Mouse (Mus musculus) limb, embryonic 14.5 days (tissue): ENCODE measurements around the gene Dus2. TPM values are rescaled to one million over a fixed set of nuclear protein-coding genes. Genes with fewer than 3 reads are reported as not detected.

Experiments
- ATAC-seq: fragments of 200-750 bp; cut with Nextera tagmentation; 2 replicates; pipeline ENCODE4 v1.8.0; 2017; ENCODE audit warnings: low read depth, moderate number of reproducible peaks, moderate TSS enrichment; ENCODE audit not compliant: low FRiP score
- DNase-seq: peaks from one replicate; pipeline ENCODE4 v3.0.0-alpha.2; 2015; ENCODE audit warnings: low spot score
- H3K27ac ChIP-seq: fragments of 300-500 bp; sonication (generic); replicated peaks from 2 replicates; pipeline ENCODE4 v1.5.1; 2014; ENCODE audit warnings: low read depth, mild to moderate bottlenecking, low read length, moderate library complexity, mixed read lengths
- H3K27me3 ChIP-seq: fragments of 300-500 bp; sonication (generic); 2 replicates; pipeline ENCODE4 v1.6.1; 2014; ENCODE audit warnings: low read length, mixed read lengths; ENCODE audit not compliant: control insufficient read depth, insufficient read depth
- H3K36me3 ChIP-seq: fragments of 300-500 bp; sonication (generic); 2 replicates; pipeline ENCODE4 v1.6.1; 2014; ENCODE audit warnings: mild to moderate bottlenecking, low read length, moderate library complexity, mixed read lengths; ENCODE audit not compliant: control insufficient read depth, insufficient read depth
- H3K4me1 ChIP-seq: fragments of 300-500 bp; sonication (generic); 2 replicates; pipeline ENCODE4 v1.6.1; 2014; ENCODE audit warnings: antibody characterized with exemption, low read length, mixed read lengths; ENCODE audit not compliant: control insufficient read depth, insufficient read depth
- H3K4me2 ChIP-seq: fragments of 300-500 bp; sonication (generic); replicated peaks from 2 replicates; pipeline ENCODE4 v1.6.1; 2014; ENCODE audit warnings: low read depth, mild to moderate bottlenecking, low read length, moderate library complexity; ENCODE audit not compliant: severe bottlenecking
- H3K4me3 ChIP-seq: fragments of 300-500 bp; sonication (generic); replicated peaks from 2 replicates; pipeline ENCODE4 v1.5.1; 2014; ENCODE audit warnings: low read length
- H3K9ac ChIP-seq: fragments of 300-500 bp; sonication (generic); 2 replicates; pipeline ENCODE4 v1.6.1; 2014; ENCODE audit warnings: mild to moderate bottlenecking, low read depth, low read length, moderate library complexity; ENCODE audit not compliant: severe bottlenecking
- H3K9me3 ChIP-seq: fragments of 300-500 bp; sonication (generic); 2 replicates; pipeline ENCODE4 v1.6.1; 2016; ENCODE audit warnings: low read length; ENCODE audit not compliant: control insufficient read depth
- POLR2A ChIP-seq: fragments of 200-500 bp; IDR thresholded peaks from 2 replicates; pipeline ENCODE4 v1.8.0; 2012; ENCODE audit warnings: inconsistent platforms, mild to moderate bottlenecking, moderate library complexity, borderline replicate concordance; ENCODE audit not compliant: insufficient read depth, insufficient read length; ENCODE audit errors: extremely low read depth
- WGBS: fragments of 180-500 bp; shearing (Covaris S2); extraction: QIAGEN DNeasy Blood & Tissue Kit; methylation state at CpG from one replicate; pipeline ENCODE4 v1.1.7; 2014; 5-methylcytosine and 5-hydroxymethylcytosine counted together
- polyA plus RNA-seq, 2 experiments: library from polyadenylated mRNA; depleted of rRNA in 1 of 2; stranded (reverse) in 1 of 2; unstranded in 1 of 2; fragments of >200 nt; fragmentation: Nextera tagmentation in 1 of 2; extraction: Ambion mirVana in 1 of 2; gene quantifications; 2 replicates each; pipeline versions ENCODE4 v1.2.1 to v1.2.3; 2012 to 2014

Gene Dus2
- polyA plus RNA-seq, 2 experiments, result 22.4 to 24.4 TPM

DNA sequence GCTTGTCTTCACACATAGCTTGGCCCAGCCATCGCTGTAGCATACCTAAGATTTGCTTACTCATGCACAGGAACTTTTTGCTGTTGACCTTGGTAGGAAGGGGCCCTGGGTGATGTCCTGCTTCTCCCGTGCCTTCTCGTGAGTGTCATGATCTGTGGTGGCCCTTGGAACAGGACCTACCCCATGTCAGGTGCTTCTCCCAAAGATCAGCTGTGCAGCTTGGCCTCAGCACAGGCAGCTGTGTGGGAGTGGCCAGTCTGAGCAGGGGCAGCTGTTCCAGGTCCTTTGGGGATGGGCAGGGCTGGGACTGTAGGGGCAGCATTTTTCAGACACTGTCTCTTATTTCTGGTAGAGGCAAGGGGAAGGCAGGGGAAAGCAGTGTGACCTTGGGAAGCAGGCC, 53.0 kb downstream of the Dus2 start:
- H3K27me3 ChIP-seq, result no peaks in the 10 kb centered on the region
- H3K9ac ChIP-seq, result no peak overlapping the region
- H3K4me2 ChIP-seq, result no peak overlapping the region
- no peak overlapping the region for H3K27ac ChIP-seq
- DNase-seq, result peak; percentile 49
- H3K4me1 ChIP-seq, result no peaks in the 10 kb centered on the region
- 78% methylated on average over 3 of the region's 3 CpGs for WGBS
- TF ChIP-seq POLR2A, result no peak
- H3K9me3 ChIP-seq, result no peaks in the 10 kb centered on the region
- peak; percentile 83 for ATAC-seq
- H3K4me3 ChIP-seq, result no peak overlapping the region
- H3K36me3 ChIP-seq, result peaks cover 15% of the 10 kb centered on the region

DNA sequence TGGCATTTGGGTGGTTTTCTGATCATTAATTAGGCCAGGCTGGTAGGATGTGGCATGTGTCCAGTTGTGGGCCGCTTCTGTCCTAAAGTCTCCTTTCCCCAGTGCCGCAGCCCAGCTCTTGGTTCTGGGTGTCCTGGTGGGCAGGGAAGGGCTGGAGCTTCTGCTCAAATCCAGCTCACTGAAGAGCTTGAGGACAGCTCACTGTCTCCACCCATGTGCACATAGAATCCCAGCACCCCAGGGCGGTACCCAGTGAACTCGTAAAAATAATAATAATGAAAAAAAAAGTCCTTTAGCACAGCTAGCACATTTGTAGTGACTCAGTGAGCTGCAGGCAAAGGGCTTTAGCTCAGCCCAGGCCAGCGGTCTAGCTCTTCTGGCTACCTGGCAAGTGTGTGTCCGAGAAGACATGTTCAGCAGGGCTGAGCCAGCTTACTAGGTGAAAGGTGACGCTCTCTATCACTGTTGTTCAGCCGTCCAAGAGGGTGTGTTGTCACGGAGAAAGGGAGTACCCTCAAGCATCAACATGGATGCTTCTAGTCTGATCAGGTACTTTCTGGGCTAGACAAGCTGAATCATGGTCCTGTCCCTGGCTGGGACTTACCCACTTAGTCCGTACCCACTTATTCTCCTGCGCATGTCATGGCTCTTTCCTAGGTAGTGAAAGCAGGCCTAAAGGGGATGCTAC, 55.9 kb downstream of the Dus2 start:
- 84% methylated on average over 11 of the region's 11 CpGs for WGBS
- DNase-seq, result no peak

DNA sequence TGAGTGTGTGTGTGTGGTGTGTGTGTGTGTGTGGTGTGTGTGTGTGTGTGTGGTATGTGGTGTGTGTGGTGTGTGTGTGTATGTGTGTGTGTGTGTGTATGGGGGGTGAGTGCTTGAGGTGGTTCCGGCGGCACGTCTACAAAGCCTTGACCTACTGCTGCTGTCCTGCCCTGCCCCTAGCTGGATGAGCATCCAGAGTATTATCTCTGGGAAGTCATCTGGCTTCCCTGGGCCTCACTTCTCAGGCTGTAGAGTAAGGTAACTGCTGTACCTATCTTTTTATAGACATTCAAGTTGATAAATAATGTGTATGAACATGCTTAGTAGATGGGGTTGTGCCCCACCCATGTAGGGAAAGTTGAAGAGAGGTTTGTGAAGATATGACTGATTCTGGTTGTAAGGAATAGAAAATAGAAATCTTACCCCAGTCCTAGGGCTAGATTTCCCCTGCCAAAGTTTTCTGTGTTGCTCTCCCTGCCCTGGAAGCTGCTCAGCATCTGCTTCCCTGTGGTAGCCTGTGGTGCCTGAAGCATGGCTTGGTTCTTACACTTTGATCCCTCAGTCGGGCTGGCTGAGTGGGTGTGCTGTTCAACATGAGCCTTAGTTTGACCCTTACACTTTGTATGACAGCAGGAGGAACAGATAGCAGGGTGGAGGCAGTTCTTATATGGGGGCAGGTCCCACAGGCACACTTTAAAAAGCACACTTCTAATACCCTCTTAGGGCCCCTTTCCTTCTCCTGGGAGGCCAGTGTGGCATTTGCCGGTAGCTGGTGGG, 56.9 kb downstream of the Dus2 start:
- no peaks in the 10 kb centered on the region for H3K27me3 ChIP-seq
- no peak overlapping the region for H3K4me2 ChIP-seq
- H3K4me3 ChIP-seq, result no peak overlapping the region
- no peak overlapping the region for H3K9ac ChIP-seq
- no peak for TF ChIP-seq POLR2A
- DNase-seq (no peak), ATAC-seq (no peak)
- peaks cover 28% of the 10 kb centered on the region for H3K36me3 ChIP-seq
- H3K27ac ChIP-seq, result no peak overlapping the region
- no peaks in the 10 kb centered on the region for H3K4me1 ChIP-seq
- WGBS, result 82% methylated on average over 5 of the region's 5 CpGs
- H3K9me3 ChIP-seq, result no peaks in the 10 kb centered on the region

More for the DNA sequence above, 55.9 kb downstream of the Dus2 start:
- H3K36me3 ChIP-seq, result peaks cover 21% of the 10 kb centered on the region
- no peaks in the 10 kb centered on the region for H3K9me3 ChIP-seq
- no peak overlapping the region for H3K4me2 ChIP-seq
- ATAC-seq, result no peak
- H3K27ac ChIP-seq, result no peak overlapping the region
- no peaks in the 10 kb centered on the region for H3K4me1 ChIP-seq
- H3K9ac ChIP-seq, result no peak overlapping the region
- no peaks in the 10 kb centered on the region for H3K27me3 ChIP-seq
- no peak for TF ChIP-seq POLR2A
- H3K4me3 ChIP-seq, result no peak overlapping the region

DNA sequence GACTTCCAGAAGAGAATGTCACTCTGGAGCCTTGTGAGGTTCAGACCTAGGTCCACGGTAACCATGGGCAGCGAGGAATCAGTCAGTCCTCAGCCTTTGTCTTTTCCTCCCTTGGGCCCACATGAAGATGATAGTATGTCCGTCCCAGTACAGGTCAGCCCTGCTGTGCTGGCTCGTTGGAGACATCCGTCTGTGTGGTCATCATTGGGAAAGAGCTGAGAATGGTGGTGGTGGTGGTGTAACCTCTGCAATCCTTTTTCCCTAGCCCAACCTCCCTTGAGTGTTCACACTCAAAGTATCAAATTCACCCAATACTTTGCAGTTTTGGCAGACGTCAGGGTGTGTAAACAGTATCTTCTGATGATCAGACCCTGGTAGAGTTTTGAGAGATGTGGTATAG, 58.7 kb downstream of the Dus2 start:
- Histone ChIP-seq H3K4me1 (no peaks in the 10 kb centered on the region), H3K27me3 (no peaks in the 10 kb centered on the region), H3K4me3 (no peak overlapping the region), H3K9ac (no peak overlapping the region), H3K4me2 (no peak overlapping the region), H3K36me3 (peaks cover 38% of the 10 kb centered on the region), H3K9me3 (no peaks in the 10 kb centered on the region), H3K27ac (no peak overlapping the region)
- no peak for ATAC-seq
- DNase-seq, result no peak
- TF ChIP-seq POLR2A, result no peak
- 91% methylated on average over 6 of the region's 6 CpGs for WGBS

DNA sequence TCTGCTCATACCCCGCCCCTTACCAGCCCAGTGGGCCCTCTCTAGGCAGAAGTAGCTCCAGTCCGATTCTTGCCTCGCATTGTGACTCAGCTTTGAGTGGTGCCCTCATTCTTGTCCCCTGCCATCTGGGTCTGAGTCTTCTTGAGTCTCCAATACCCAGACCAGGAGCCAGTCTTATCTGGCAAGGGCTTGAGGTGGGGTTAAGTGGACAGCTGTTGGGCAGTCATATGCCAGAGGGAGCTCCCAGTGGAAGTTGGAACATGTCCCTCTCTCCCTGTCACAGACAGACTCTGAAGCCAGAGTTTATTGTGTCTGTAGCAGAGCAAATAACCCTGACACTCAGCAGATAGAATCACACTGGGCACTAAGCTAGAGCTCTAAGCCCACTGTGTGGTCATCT, 59.9 kb downstream of the Dus2 start:
- H3K4me3 ChIP-seq, result no peak overlapping the region
- H3K36me3 ChIP-seq, result peaks cover 38% of the 10 kb centered on the region
- no peak overlapping the region for H3K9ac ChIP-seq
- ATAC-seq, result no peak
- no peaks in the 10 kb centered on the region for H3K9me3 ChIP-seq
- WGBS, result 90% methylated on average over 3 of the region's 3 CpGs
- no peak overlapping the region for H3K27ac ChIP-seq
- TF ChIP-seq POLR2A, result no peak
- no peaks in the 10 kb centered on the region for H3K27me3 ChIP-seq
- no peak overlapping the region for H3K4me2 ChIP-seq
- H3K4me1 ChIP-seq, result no peaks in the 10 kb centered on the region
- DNase-seq, result no peak
